Mouse (Mus musculus) bone marrow, adult 2 months (tissue): ENCODE measurements around the gene Pitpnb.

Experiments
- CTCF ChIP-seq: fragments of 200-500 bp; IDR thresholded peaks from 2 replicates; pipeline ENCODE4 v1.5.1; 2011; ENCODE audit warnings: low read length, control low read depth; ENCODE audit not compliant: control insufficient read depth, insufficient read depth
- POLR2A ChIP-seq: fragments of 200-500 bp; IDR thresholded peaks from 2 replicates; pipeline ENCODE4 v1.6.1; 2011; ENCODE audit warnings: low read depth, mild to moderate bottlenecking, control low read depth, low read length, borderline replicate concordance; ENCODE audit not compliant: control insufficient read depth

- TF ChIP-seq POLR2A = no peak
- no peak for TF ChIP-seq CTCF
These were observed 90.3 kb downstream of the Pitpnb start for GRCm38 (mm10) chr5:111420896-111421295.
